Mouse (Mus musculus) liver, postnatal 0 days (tissue): Measurements from ENCODE around the gene Herpud1. TPM values are rescaled to one million over a fixed set of nuclear protein-coding genes. Genes with fewer than 3 reads are reported as not detected.

Experiments used
- ATAC-seq: fragments of 200-750 bp; cut with Nextera tagmentation; 2 replicates; pipeline ENCODE4 v1.8.0; 2017; ENCODE audit warnings: mild to moderate bottlenecking, moderate library complexity
- DNase-seq: peaks from one replicate; pipeline ENCODE4 v3.0.0-alpha.2; 2016
- H3K27ac ChIP-seq: fragments of 300-500 bp; sonication (generic); 2 replicates; pipeline ENCODE4 v1.5.1; 2014; ENCODE audit warnings: antibody characterized with exemption, moderate library complexity, mild to moderate bottlenecking, low read depth
- H3K27me3 ChIP-seq: fragments of 300-500 bp; sonication (generic); 2 replicates; pipeline ENCODE4 v1.6.1; 2014; ENCODE audit warnings: low read length, control low read depth, mixed read lengths; ENCODE audit not compliant: insufficient read depth
- H3K36me3 ChIP-seq: fragments of 300-500 bp; sonication (generic); replicated peaks from 2 replicates; pipeline ENCODE4 v1.6.1; 2014; ENCODE audit warnings: mild to moderate bottlenecking, control low read depth, low read length, moderate library complexity, mixed read lengths; ENCODE audit not compliant: insufficient read depth
- H3K4me1 ChIP-seq: fragments of 300-500 bp; sonication (generic); 2 replicates; pipeline ENCODE4 v1.6.1; 2014; ENCODE audit warnings: antibody characterized with exemption, mild to moderate bottlenecking, control low read depth; ENCODE audit not compliant: insufficient read depth
- H3K4me2 ChIP-seq: fragments of 300-500 bp; sonication (generic); 2 replicates; pipeline ENCODE4 v1.6.1; 2014; ENCODE audit warnings: low read depth, mild to moderate bottlenecking, low read length, moderate library complexity, mixed read lengths
- H3K4me3 ChIP-seq: fragments of 300-500 bp; sonication (generic); 2 replicates; pipeline ENCODE4 v1.5.1; 2014; ENCODE audit warnings: low read depth, low read length
- H3K9ac ChIP-seq: fragments of 300-500 bp; sonication (generic); replicated peaks from 2 replicates; pipeline ENCODE4 v1.6.1; 2014; ENCODE audit warnings: mild to moderate bottlenecking, moderate library complexity
- H3K9me3 ChIP-seq: fragments of 300-500 bp; sonication (generic); 2 replicates; pipeline ENCODE4 v1.6.1; 2016; ENCODE audit warnings: mild to moderate bottlenecking, control low read depth, low read length, mixed read lengths
- CTCF ChIP-seq: sonication (generic); IDR thresholded peaks from 2 replicates; pipeline ENCODE4 v1.5.1; 2016; ENCODE audit warnings: antibody characterized with exemption, low read depth
- EP300 ChIP-seq: IDR thresholded peaks from 2 replicates; pipeline ENCODE4 v1.6.1; 2016; ENCODE audit warnings: antibody characterized with exemption, low read depth, mild to moderate bottlenecking
- WGBS: fragments of 180-500 bp; shearing (Covaris S2); extraction: QIAGEN DNeasy Blood & Tissue Kit; methylation state at CpG from one replicate; pipeline ENCODE4 v1.1.7; 2014; ENCODE audit not compliant: insufficient replicate concordance; 5-methylcytosine and 5-hydroxymethylcytosine counted together
- polyA plus RNA-seq: library from polyadenylated mRNA; unstranded; fragments of >200 nt; fragmentation: Nextera tagmentation; extraction: Ambion mirVana; gene quantifications from 2 replicates; pipeline ENCODE4 v1.2.1, GENCODE M21; 2015

Gene Herpud1
- 250 and 269 TPM in 2 replicates for polyA plus RNA-seq

GRCm38 (mm10) chr8:94386214-94387026, at the start of gene Herpud1:
Herpud1 (plus strand) TSS chr8:94386438.
- no peaks in the 10 kb centered on the region for H3K27me3 ChIP-seq

GRCm38 (mm10) chr8:94337559-94337958, 48.7 kb upstream of the Herpud1 start:
- no peak for TF ChIP-seq CTCF
- TF ChIP-seq EP300 = no peak
- H3K9me3 ChIP-seq = no peaks in the 10 kb centered on the region
- H3K4me2 ChIP-seq = no peak overlapping the region
- no peaks in the 10 kb centered on the region for H3K27me3 ChIP-seq
- H3K27ac ChIP-seq = no peak overlapping the region
- H3K4me1 ChIP-seq = no peaks in the 10 kb centered on the region
- no peak for ATAC-seq
- 61% methylated on average over 8 of the region's 8 CpGs for WGBS
- no peak for DNase-seq
- H3K4me3 ChIP-seq = no peak overlapping the region
- no peak overlapping the region for H3K9ac ChIP-seq
- H3K36me3 ChIP-seq = no peaks in the 10 kb centered on the region

More at GRCm38 (mm10) chr8:94386214-94387026, at the start of gene Herpud1:
- under 1% methylated on average over 65 of the region's 65 CpGs for WGBS
- peak; percentile 82 for TF ChIP-seq EP300
- no peak for TF ChIP-seq CTCF
- Histone ChIP-seq H3K27ac (peak within 1 kb of the TSS; percentile 99), H3K36me3 (peaks cover 23% of the 10 kb centered on the region), H3K9ac (peak within 1 kb of the TSS; percentile 98), H3K4me3 (peak within 1 kb of the TSS; percentile 91), H3K4me1 (peaks cover 28% of the 10 kb centered on the region), H3K9me3 (no peaks in the 10 kb centered on the region), H3K4me2 (peak within 1 kb of the TSS; percentile 86)
- DNase-seq (peak; percentile 97), ATAC-seq (peak; percentile 90)

GRCm38 (mm10) chr8:94340796-94341195, 45.4 kb upstream of the Herpud1 start:
- Histone ChIP-seq H3K4me1 (peaks cover 18% of the 10 kb centered on the region), H3K27ac (no peak overlapping the region), H3K36me3 (no peaks in the 10 kb centered on the region), H3K9me3 (no peaks in the 10 kb centered on the region), H3K9ac (no peak overlapping the region), H3K4me3 (no peak overlapping the region), H3K4me2 (no peak overlapping the region), H3K27me3 (no peaks in the 10 kb centered on the region)
- TF ChIP-seq EP300 (no peak), CTCF (no peak)
- ATAC-seq (no peak), DNase-seq (no peak)
- 55% methylated on average over 7 of the region's 7 CpGs for WGBS

GRCm38 (mm10) chr8:94342691-94343090, 43.5 kb upstream of the Herpud1 start:
- Histone ChIP-seq H3K4me1 (peaks cover 18% of the 10 kb centered on the region), H3K9ac (no peak overlapping the region), H3K27me3 (no peaks in the 10 kb centered on the region), H3K9me3 (no peaks in the 10 kb centered on the region), H3K4me3 (no peak overlapping the region), H3K36me3 (no peaks in the 10 kb centered on the region), H3K27ac (no peak overlapping the region), H3K4me2 (no peak overlapping the region)
- ATAC-seq (no peak), DNase-seq (no peak)
- no peak for TF ChIP-seq EP300
- no peak for TF ChIP-seq CTCF
- 85% methylated on average over 10 of the region's 10 CpGs for WGBS

- no peaks in the 10 kb centered on the region for H3K9me3 ChIP-seq
- H3K4me3 ChIP-seq = no peak overlapping the region
- H3K9ac ChIP-seq = no peak overlapping the region
- TF ChIP-seq CTCF = peak; percentile 95
- TF ChIP-seq EP300 = no peak
- WGBS = 8% methylated on average over 6 of the region's 6 CpGs
- ATAC-seq (0 out of 2 replicates have a peak, but pooled peaks have one; percentile 24), DNase-seq (peak; percentile 88)
- H3K4me2 ChIP-seq = no peak overlapping the region
- peaks cover 22% of the 10 kb centered on the region for H3K4me1 ChIP-seq
- H3K27ac ChIP-seq = no peak overlapping the region
- no peaks in the 10 kb centered on the region for H3K27me3 ChIP-seq
- H3K36me3 ChIP-seq = no peaks in the 10 kb centered on the region
Observed at GRCm38 (mm10) chr8:94343290-94343689, 42.9 kb upstream of the Herpud1 start.

- Histone ChIP-seq H3K9ac (no peak overlapping the region), H3K27me3 (no peaks in the 10 kb centered on the region), H3K4me1 (peaks cover 23% of the 10 kb centered on the region), H3K4me3 (no peak overlapping the region), H3K27ac (no peak overlapping the region), H3K4me2 (no peak overlapping the region), H3K9me3 (no peaks in the 10 kb centered on the region), H3K36me3 (no peaks in the 10 kb centered on the region)
- TF ChIP-seq CTCF (no peak), EP300 (no peak)
- DNase-seq (no peak), ATAC-seq (0 out of 2 replicates have a peak, but pooled peaks have one; percentile 6)
- WGBS = 86% methylated on average over 11 of the region's 11 CpGs
Observed at GRCm38 (mm10) chr8:94343778-94344320, 42.4 kb upstream of the Herpud1 start.
